Mouse (Mus musculus) liver, embryonic 14.5 days (tissue): Measurements from ENCODE around the gene Mgll. TPM values are rescaled to one million over a fixed set of nuclear protein-coding genes. Genes with fewer than 3 reads are reported as not detected.

Experiments
- ATAC-seq: fragments of 200-750 bp; cut with Nextera tagmentation; 2 replicates; pipeline ENCODE4 v1.8.0; 2017; ENCODE audit warnings: moderate number of reproducible peaks, mild to moderate bottlenecking, moderate library complexity; ENCODE audit not compliant: insufficient read depth
- DNase-seq, 3 experiments: peaks; one replicate each; pipeline ENCODE4 v3.0.0-alpha.2; 2012 to 2013; ENCODE audit warnings: low read depth in 3 of 3, low spot score in 3 of 3
- H3K27ac ChIP-seq: fragments of 300-500 bp; sonication (generic); 2 replicates; pipeline ENCODE4 v1.5.1; 2014; ENCODE audit warnings: moderate library complexity, mild to moderate bottlenecking, control low read depth, inconsistent platforms
- H3K27me3 ChIP-seq: fragments of 300-500 bp; sonication (generic); 2 replicates; pipeline ENCODE4 v1.6.1; 2014; ENCODE audit warnings: mild to moderate bottlenecking, low read length, moderate library complexity; ENCODE audit not compliant: control insufficient read depth, insufficient read depth
- H3K36me3 ChIP-seq: fragments of 300-500 bp; sonication (generic); replicated peaks from 2 replicates; pipeline ENCODE4 v1.6.1; 2014; ENCODE audit warnings: low read depth; ENCODE audit not compliant: control insufficient read depth, insufficient read depth
- H3K4me1 ChIP-seq, 2 experiments: fragments of 200-500 bp in 1 of 2; fragments of 300-500 bp in 1 of 2; sonication (generic) in 1 of 2; replicated peaks; 2 replicates each; pipeline ENCODE4 v1.6.1; 2012 to 2014; ENCODE audit warnings: antibody characterized with exemption in 1 of 2, inconsistent platforms in 1 of 2, low read length in 1 of 2; ENCODE audit not compliant: control insufficient read depth in 2 of 2, insufficient read depth in 2 of 2
- H3K4me2 ChIP-seq: fragments of 300-500 bp; sonication (generic); 2 replicates; pipeline ENCODE4 v1.6.1; 2014; ENCODE audit warnings: low read depth, mild to moderate bottlenecking, control low read depth, moderate library complexity
- H3K4me3 ChIP-seq, 2 experiments: fragments of 200-500 bp in 1 of 2; fragments of 300-500 bp in 1 of 2; sonication (generic) in 1 of 2; 2 replicates each; pipeline ENCODE4 v1.5.1; 2012 to 2014; ENCODE audit warnings: low read depth in 2 of 2, low read length in 2 of 2, mild to moderate bottlenecking in 2 of 2, control low read depth in 1 of 2, inconsistent platforms in 1 of 2, moderate library complexity in 1 of 2; ENCODE audit not compliant: insufficient read depth in 1 of 2
- H3K9ac ChIP-seq: fragments of 300-500 bp; sonication (generic); replicated peaks from 2 replicates; pipeline ENCODE4 v1.6.1; 2014; ENCODE audit warnings: mild to moderate bottlenecking, control low read depth, moderate library complexity
- H3K9me3 ChIP-seq: fragments of 300-500 bp; sonication (generic); 2 replicates; pipeline ENCODE4 v1.6.1; 2016; ENCODE audit warnings: low read length, mixed read lengths; ENCODE audit not compliant: control insufficient read depth
- CTCF ChIP-seq: IDR thresholded peaks from 2 replicates; pipeline ENCODE4 v1.5.1; 2016; ENCODE audit warnings: antibody characterized with exemption, low read depth, control low read depth
- EP300 ChIP-seq: IDR thresholded peaks from 2 replicates; pipeline ENCODE4 v1.6.1; 2016; ENCODE audit warnings: antibody characterized with exemption, low read depth
- WGBS: fragments of 180-500 bp; shearing (Covaris S2); extraction: QIAGEN DNeasy Blood & Tissue Kit; methylation state at CpG from one replicate; pipeline ENCODE4 v1.1.7; 2014; ENCODE audit not compliant: insufficient replicate concordance; 5-methylcytosine and 5-hydroxymethylcytosine counted together
- polyA plus RNA-seq, 2 experiments: library from polyadenylated mRNA; depleted of rRNA in 1 of 2; stranded (reverse) in 1 of 2; unstranded in 1 of 2; fragments of >200 nt; fragmentation: Nextera tagmentation in 1 of 2; extraction: Ambion mirVana in 1 of 2; gene quantifications; 2 replicates each; pipeline versions ENCODE4 v1.2.1 to v1.2.3; 2012 to 2014

The Mgll gene
- polyA plus RNA-seq, 2 experiments, result 17.0 to 68.0 TPM

- TF ChIP-seq EP300 (no peak), CTCF (no peak)
- WGBS, result 79% methylated on average over 17 of the region's 17 CpGs
- H3K4me1 ChIP-seq, result peaks cover 27 to 28% of the 10 kb centered on the region in 2 experiments
- DNase-seq (no peak), ATAC-seq (no peak)
- H3K27ac ChIP-seq, result no peak overlapping the region
- H3K9me3 ChIP-seq, result no peaks in the 10 kb centered on the region
- no peak overlapping the region for H3K4me2 ChIP-seq
- no peak overlapping the region for H3K9ac ChIP-seq
- H3K4me3 ChIP-seq, result no peak overlapping the region
- peaks cover 25% of the 10 kb centered on the region for H3K36me3 ChIP-seq
- no peaks in the 10 kb centered on the region for H3K27me3 ChIP-seq
Measured at GRCm38 (mm10) chr6:88804966-88805577, 80.9 kb downstream of the Mgll start.

GRCm38 (mm10) chr6:88809091-88810037, 85.2 kb downstream of the Mgll start:
- peaks cover 22% of the 10 kb centered on the region for H3K36me3 ChIP-seq
- DNase-seq (no peak), ATAC-seq (no peak)
- TF ChIP-seq CTCF, result no peak
- no peak for TF ChIP-seq EP300
- no peak overlapping the region for H3K4me2 ChIP-seq
- H3K4me1 ChIP-seq, result peaks cover under 1 to 5% of the 10 kb centered on the region in 2 experiments
- H3K27me3 ChIP-seq, result no peaks in the 10 kb centered on the region
- no peaks in the 10 kb centered on the region for H3K9me3 ChIP-seq
- no peak overlapping the region for H3K27ac ChIP-seq
- H3K9ac ChIP-seq, result no peak overlapping the region
- H3K4me3 ChIP-seq, result no peak overlapping the region
- WGBS, result 77% methylated on average over 23 of the region's 23 CpGs

GRCm38 (mm10) chr6:88810291-88810690, 86.1 kb downstream of the Mgll start:
- H3K27ac ChIP-seq, result no peak overlapping the region
- no peak overlapping the region for H3K9ac ChIP-seq
- no peaks in the 10 kb centered on the region for H3K9me3 ChIP-seq
- 82% methylated on average over 3 of the region's 3 CpGs for WGBS
- no peak for TF ChIP-seq CTCF
- TF ChIP-seq EP300, result no peak
- no peaks in the 10 kb centered on the region for H3K27me3 ChIP-seq
- no peak for ATAC-seq
- H3K36me3 ChIP-seq, result peaks cover 22% of the 10 kb centered on the region
- H3K4me1 ChIP-seq, result 0 out of 4 replicates have a peak, but pooled peaks cover 0 to 3% of the 10 kb centered on the region in 2 experiments
- no peak for DNase-seq
- no peak overlapping the region for H3K4me2 ChIP-seq
- H3K4me3 ChIP-seq, result no peak overlapping the region

- ATAC-seq (no peak), DNase-seq (no peak)
- H3K4me2 ChIP-seq, result no peak overlapping the region
- H3K9ac ChIP-seq, result no peak overlapping the region
- no peak overlapping the region for H3K4me3 ChIP-seq
- no peaks in the 10 kb centered on the region for H3K9me3 ChIP-seq
- H3K36me3 ChIP-seq, result peaks cover 22% of the 10 kb centered on the region
- no peak for TF ChIP-seq CTCF
- TF ChIP-seq EP300, result no peak
- H3K4me1 ChIP-seq, result 0 out of 4 replicates have a peak, but pooled peaks cover 0 to 3% of the 10 kb centered on the region in 2 experiments
- H3K27ac ChIP-seq, result no peak overlapping the region
- no peaks in the 10 kb centered on the region for H3K27me3 ChIP-seq
- 16% methylated on average over 6 of the region's 7 CpGs for WGBS
Measured at GRCm38 (mm10) chr6:88811396-88811795, 87.2 kb downstream of the Mgll start.

GRCm38 (mm10) chr6:88811880-88812400, 87.7 kb downstream of the Mgll start:
- H3K9me3 ChIP-seq, result no peaks in the 10 kb centered on the region
- TF ChIP-seq EP300 (no peak), CTCF (no peak)
- H3K4me3 ChIP-seq, result no peak overlapping the region
- H3K27ac ChIP-seq, result no peak overlapping the region
- no peaks in the 10 kb centered on the region for H3K27me3 ChIP-seq
- no peak overlapping the region for H3K4me2 ChIP-seq
- 0 out of 4 replicates have a peak, but pooled peaks cover 0 to 3% of the 10 kb centered on the region in 2 experiments for H3K4me1 ChIP-seq
- H3K36me3 ChIP-seq, result peaks cover 22% of the 10 kb centered on the region
- WGBS, result 34% methylated on average over 7 of the region's 7 CpGs
- DNase-seq (no peak), ATAC-seq (no peak)
- H3K9ac ChIP-seq, result no peak overlapping the region
